17 mouse cellular contexts compared by ENCODE assay signal in genomic region chr6:33872192-33872591, GRCm38 (mm10).
DNase-seq lines count a peak whose midpoint lies in the region; ATAC-seq and TF ChIP-seq lines count a peak whose summit lies in the region.
"Had no signal": no experiment of that assay in that cellular context is flagged by ENCODE, and none has a peak within 500 bp of the region (broad histone marks: within the 10 kb centered on the region; RNA-seq: fewer than 3 reads in every experiment).

No protein-coding gene starts in this region.

- H3K4me3 ChIP-seq in heart, embryonic 13.5 days, result no peak overlapping the region
- no peak overlapping the region for H3K4me3 ChIP-seq in kidney, adult 2 months (ENCODE audit: insufficient read depth, low read depth, low read length)
- H3K4me3 ChIP-seq in ES-E14 (ENCODE audit: insufficient read depth in 1 of 2, low read depth in 1 of 2, low read length in 2 of 2, poor library complexity in 1 of 2, severe bottlenecking in 1 of 2), result no peak overlapping the region
- H3K4me3 ChIP-seq: embryonic facial prominence, embryonic 12.5 days; megakaryocyte, embryonic 14.5 days had no signal

- H3K36me3 ChIP-seq in heart, embryonic 13.5 days, result no peaks in the 10 kb centered on the region
- H3K36me3 ChIP-seq in kidney, adult 2 months (ENCODE audit: control insufficient read depth, insufficient read depth, low read length), result no peaks in the 10 kb centered on the region
- no peaks in the 10 kb centered on the region for H3K36me3 ChIP-seq in ES-E14 (ENCODE audit: control insufficient read depth, insufficient read depth, low read length, poor library complexity, severe bottlenecking)
- H3K36me3 ChIP-seq: embryonic facial prominence, embryonic 12.5 days had no signal

- TF ChIP-seq CTCF in kidney, adult 2 months (conservative IDR thresholded peaks at IDR 0.05; ENCODE audit: insufficient read depth, insufficient read length, low read depth, low read length), result no peak

- H3K27ac ChIP-seq in heart, embryonic 13.5 days (replicated peaks), result peak overlapping the region; percentile 81
- no peak overlapping the region for H3K27ac ChIP-seq in kidney, adult 2 months (ENCODE audit: insufficient read depth, low read depth, low read length)
- H3K27ac ChIP-seq in ES-E14 (ENCODE audit: insufficient read depth, low read depth, low read length, poor library complexity, severe bottlenecking), result peak overlapping the region; percentile 10; the same call in 1 of the 2 replicates
- H3K27ac ChIP-seq: embryonic facial prominence, embryonic 12.5 days; liver, embryonic 14.5 days; stomach, postnatal 0 days had no signal

- DNase-seq in heart, postnatal 4 days, result no peak
- DNase-seq in kidney, adult 9 months, result peak; percentile 16
- no peak for DNase-seq in kidney, adult 2 months
- DNase-seq in ES-E14 (ENCODE audit: low read depth, low spot score), result no peak
- DNase-seq in ZHBTc4 (ENCODE audit: low read depth, low spot score), result peak; percentile 34
- DNase-seq in lung, postnatal 14 days, result no peak
- DNase-seq: adrenal gland, postnatal 36 days; cerebellum, adult 9-11 months; gastrocnemius, postnatal 36 days; thymus, postnatal 14 days had no signal

- 11% methylated on average over 1 of the region's 1 CpGs for WGBS in heart, embryonic 13.5 days
- 30% methylated on average over 1 of the region's 1 CpGs for WGBS in kidney, adult 2 months

- H3K27me3 ChIP-seq in heart, embryonic 13.5 days (replicated peaks), result no peaks in the 10 kb centered on the region
- no peaks in the 10 kb centered on the region for H3K27me3 ChIP-seq in kidney, adult 2 months (replicated peaks; ENCODE audit: control insufficient read depth, insufficient read depth, low read length)
- H3K27me3 ChIP-seq: embryonic facial prominence, embryonic 12.5 days; megakaryocyte, embryonic 14.5 days had no signal

- in situ Hi-C loops in ES-E14 (cut with MboI; ENCODE audit: low sequenced_read_pairs in 2 of 2, unreplicated experiment in 2 of 2), result no loop called here

- H3K4me2 ChIP-seq in heart, embryonic 13.5 days, result no peak overlapping the region
- H3K4me2 ChIP-seq: embryonic facial prominence, embryonic 12.5 days had no signal

- no peak for ATAC-seq in heart, embryonic 13.5 days (ENCODE audit: extremely low read depth, insufficient number of reproducible peaks, low FRiP score, low TSS enrichment)
- ATAC-seq: CD4-positive, CD25-positive, alpha-beta regulatory T cell, adult 4 months; lung, postnatal 0 days had no signal

- no peaks in the 10 kb centered on the region for H3K9me3 ChIP-seq in heart, embryonic 13.5 days
- H3K9me3 ChIP-seq in ES-E14 (ENCODE audit: control insufficient read depth, insufficient read depth, low read depth, low read length), result no peaks in the 10 kb centered on the region
- H3K9me3 ChIP-seq: embryonic facial prominence, embryonic 12.5 days; megakaryocyte, embryonic 14.5 days had no signal

- H3K9ac ChIP-seq in heart, embryonic 13.5 days, result no peak overlapping the region
- no peak overlapping the region for H3K9ac ChIP-seq in ES-E14 (ENCODE audit: insufficient read depth, low read depth, low read length, poor library complexity, severe bottlenecking)
- H3K9ac ChIP-seq: embryonic facial prominence, embryonic 12.5 days; liver, embryonic 14.5 days had no signal

- peaks cover 67% of the 10 kb centered on the region for H3K4me1 ChIP-seq in heart, embryonic 13.5 days
- H3K4me1 ChIP-seq in kidney, adult 2 months (ENCODE audit: control insufficient read depth, insufficient read depth, low read length), result 0 out of 2 replicates have a peak, but pooled peaks cover 3% of the 10 kb centered on the region
- H3K4me1 ChIP-seq in ES-E14 (ENCODE audit: control insufficient read depth in 2 of 2, insufficient read depth in 2 of 2, low read length in 2 of 2, poor library complexity in 1 of 2), result peaks cover 7 to 13% of the 10 kb centered on the region in 2 experiments

- no peak for TF ChIP-seq POLR2A in kidney, adult 2 months (IDR thresholded peaks at IDR 0.05; ENCODE audit: low read depth, low read length)

TF ChIP-seq in ES-E14, 5 proteins besides CTCF, POLR2A, EP300 and RAD21:
- TF ChIP-seq ZNF384 (IDR thresholded peaks at IDR 0.05; ENCODE audit: low read depth, low read length) (no peak), MAFK (IDR thresholded peaks at IDR 0.05; ENCODE audit: insufficient read depth, low read depth, low read length) (no peak), CHD2 (IDR thresholded peaks at IDR 0.05; ENCODE audit: low read depth, low read length) (no peak), HCFC1 (IDR thresholded peaks at IDR 0.05; ENCODE audit: borderline replicate concordance, insufficient read depth, low read length) (no peak), ZC3H11A (IDR thresholded peaks at IDR 0.05; ENCODE audit: borderline replicate concordance, low read depth, low read length) (no peak)

Comparison
In these comparisons a context has a peak if more than half of its experiments do, and no peak if none do; other contexts are left out.
1. DNase-seq: peak in kidney, adult 9 months (single experiment) and ZHBTc4 (single experiment); none in heart, postnatal 4 days (single experiment), kidney, adult 2 months (single experiment), ES-E14 (single experiment) and lung, postnatal 14 days (single experiment).